Mouse (Mus musculus): ENCODE measurements around the gene Pfkfb2.

Gene Pfkfb2

DNA sequence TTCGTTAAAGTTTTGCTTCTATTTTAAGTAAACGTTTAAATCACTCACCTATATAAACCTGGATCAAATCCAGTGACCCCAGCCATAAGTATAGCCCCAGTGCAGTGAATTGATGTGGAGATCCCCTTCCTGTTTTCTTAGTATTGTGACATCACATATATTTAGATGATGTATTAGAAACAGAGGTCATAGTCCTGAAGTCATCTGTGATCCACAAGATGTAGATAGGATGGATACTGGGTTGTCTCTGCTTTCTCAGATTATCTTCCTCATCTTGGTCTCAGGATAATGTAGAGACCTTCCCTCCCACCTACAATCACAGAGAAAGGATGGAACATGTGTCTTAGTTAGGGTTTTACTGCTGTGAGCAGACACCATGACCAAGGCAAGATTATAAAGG is at the start of gene Pfkfb2:
Pfkfb2 (minus strand) TSS at position 101 of the 400 bp plus-strand sequence.
- no peak for DNase-seq (ENCODE audit: low spot score)

DNA sequence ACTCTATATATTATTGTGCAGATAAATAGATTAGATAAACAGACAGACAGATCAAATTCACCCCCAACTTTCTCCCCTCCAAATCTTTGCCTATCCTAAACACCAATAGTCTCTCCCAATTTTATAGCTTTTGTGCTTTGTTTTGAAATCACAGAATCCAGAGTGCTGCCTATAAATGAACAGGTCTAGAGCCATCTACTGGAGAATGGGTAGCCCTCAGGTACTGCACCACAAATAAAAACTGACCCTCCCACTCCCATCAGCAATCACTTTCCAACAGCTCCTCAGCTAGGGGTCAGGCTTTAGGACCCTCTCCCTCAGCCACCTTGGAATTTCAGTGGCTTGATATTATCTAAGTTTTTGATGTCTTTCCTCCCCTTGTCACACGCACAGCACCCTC is 47.6 kb upstream of the Pfkfb2 start:
- no peak for DNase-seq (ENCODE audit: low spot score)

DNA sequence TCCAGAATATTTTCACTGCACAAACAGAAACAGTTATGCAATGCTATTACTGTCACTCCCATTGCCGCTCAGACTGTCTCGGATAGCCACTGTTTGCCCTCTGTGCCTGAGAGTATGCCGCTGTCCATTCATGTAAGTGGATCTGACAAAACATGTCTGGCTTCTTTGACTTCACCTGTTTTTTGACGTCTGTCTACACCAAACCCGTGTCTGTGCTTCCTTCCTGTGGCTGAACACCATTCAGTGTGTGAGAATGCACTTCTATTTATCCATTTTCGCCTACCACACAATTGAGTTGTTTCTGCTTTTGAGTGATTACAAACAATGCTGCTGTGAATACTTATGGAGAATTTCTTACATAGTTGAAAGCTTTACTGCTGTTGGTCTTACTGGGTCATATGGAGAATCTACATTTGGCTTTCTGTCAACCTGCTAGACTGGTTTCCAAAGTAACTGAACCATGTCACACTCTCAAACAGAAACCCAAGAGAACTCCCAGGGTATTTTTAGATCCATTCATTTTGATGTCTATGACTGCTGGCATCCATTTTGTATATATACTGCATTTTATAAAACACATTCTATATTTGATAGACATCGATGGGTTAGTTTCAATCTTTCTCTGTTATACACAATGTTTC is 46.8 kb upstream of the Pfkfb2 start:
- DNase-seq (ENCODE audit: low spot score), result no peak

DNA sequence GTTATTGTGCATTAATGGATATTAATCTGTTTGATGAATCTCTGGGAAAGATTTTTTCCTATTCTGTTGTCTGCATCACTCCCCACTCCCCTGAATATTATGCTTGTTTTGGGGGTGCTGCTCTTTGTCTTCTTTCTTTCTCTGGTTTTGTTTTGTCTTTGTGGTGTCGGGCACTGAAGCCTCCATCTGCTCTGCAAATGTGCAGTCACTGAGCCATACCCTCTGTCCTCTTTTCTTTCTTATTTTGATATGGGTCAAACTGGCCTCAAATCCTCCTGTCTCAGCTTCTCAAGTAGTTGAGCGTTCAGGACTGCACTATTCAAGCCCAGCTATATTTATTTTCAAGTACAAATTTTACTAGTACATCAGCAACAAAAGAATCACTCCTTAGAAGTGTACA is 46.2 kb upstream of the Pfkfb2 start:
- no peak for DNase-seq (ENCODE audit: low spot score)

DNA sequence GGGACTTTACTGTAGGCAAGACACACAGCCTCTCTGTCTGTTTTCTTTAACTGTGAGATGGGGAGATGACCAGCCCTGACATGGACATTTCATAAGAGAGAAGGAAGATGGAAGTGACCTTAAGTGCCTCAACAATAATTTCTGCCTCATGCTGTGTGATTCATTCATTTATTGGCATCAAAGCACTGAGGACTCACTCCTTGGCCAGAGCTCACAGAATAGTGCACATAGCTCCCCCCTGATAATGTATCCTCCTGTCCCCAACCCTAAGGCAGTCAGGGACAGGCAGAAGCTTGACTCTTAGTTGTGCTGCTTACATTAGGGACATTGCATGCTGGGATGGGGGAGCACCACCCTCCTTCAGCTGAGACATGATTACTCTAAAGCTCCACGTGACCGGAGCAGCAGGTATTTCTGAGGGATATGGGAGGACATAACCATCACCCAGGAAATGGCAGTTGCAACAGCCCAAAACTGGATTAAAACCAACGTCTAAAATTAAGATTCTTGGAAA is 42.0 kb upstream of the Pfkfb2 start:
- DNase-seq (ENCODE audit: low spot score), result no peak

DNA sequence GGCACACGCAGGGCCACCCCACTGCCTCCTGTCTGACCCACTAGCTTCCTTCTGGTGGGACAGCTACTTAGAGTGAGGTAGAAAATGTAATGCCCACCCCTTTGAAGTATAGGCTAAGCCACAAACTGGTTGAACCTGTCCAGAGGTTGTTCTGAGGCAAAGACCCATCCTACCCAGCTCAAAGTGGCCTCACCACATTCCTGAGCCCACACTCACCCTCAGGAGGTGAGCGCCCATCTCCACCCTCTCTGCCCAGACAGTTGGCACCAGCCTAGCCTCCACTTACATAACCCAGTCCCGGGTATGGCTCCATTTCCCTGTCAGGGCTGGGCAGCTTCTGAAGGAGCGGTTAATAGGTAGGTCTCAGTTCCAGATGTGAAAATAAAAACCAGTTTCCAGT is 41.4 kb upstream of the Pfkfb2 start:
- no peak for DNase-seq (ENCODE audit: low spot score)

DNA sequence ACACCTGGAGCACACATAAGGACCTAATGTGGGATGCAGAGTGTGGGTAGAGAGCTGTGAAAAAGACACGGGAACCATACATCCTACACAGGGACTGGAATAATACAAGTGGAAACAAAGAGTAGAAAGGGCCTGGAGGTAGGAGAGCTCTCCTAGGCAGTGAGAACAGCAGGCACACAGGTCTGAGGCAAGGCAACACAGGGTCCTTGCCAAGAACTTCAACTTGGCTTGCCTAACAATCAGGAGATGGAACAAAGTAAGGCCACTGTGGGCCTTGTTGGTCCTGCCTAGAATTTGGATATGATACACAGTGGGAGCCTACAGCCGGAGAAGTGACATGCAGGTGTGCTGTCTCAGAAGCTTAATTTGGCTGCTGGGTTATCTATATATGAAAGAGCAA is 40.9 kb upstream of the Pfkfb2 start:
- DNase-seq (ENCODE audit: low spot score), result no peak

DNA sequence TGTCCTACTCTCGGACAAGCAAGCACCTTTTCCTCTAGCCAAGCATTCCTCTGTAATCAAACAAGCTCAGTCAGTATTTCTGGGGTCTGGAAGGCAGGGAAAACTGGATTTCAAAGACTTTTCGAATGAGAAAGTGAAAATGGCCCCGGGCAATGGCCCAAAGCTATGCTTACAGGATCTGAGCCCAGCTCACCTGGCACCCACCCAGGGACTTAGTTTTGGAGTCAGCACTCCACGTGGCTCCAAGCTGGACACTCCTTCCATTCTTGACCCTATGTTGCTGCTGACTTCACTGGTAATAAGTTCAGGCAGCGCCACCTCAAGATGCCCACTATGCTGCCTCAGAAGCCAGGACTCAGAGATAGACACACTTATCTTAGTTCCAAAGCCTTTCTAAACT is 38.0 kb upstream of the Pfkfb2 start:
- no peak for DNase-seq (ENCODE audit: low spot score)

DNA sequence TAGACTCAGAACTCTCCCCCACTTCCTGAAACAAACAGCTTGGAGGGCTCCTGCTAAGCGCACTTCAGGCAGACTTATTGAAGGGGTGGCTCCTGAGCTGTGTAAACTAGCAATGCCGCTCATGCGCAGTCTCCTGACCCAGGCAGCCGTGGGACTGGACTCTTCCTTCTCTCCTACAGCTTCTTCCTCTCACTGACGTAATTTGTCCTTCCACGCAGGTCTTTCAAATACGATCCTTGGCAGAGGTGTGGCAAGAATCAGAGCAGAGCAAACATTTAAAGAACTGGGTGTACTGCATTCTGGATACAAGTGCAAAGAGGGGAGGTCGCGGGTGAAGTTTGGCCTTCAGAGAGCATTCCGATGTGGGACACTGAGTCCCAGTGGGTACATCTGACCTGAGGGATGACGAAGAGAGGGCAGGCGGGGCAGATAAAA is 35.0 kb upstream of the Pfkfb2 start:
- no peak for DNase-seq (ENCODE audit: low spot score)

DNA sequence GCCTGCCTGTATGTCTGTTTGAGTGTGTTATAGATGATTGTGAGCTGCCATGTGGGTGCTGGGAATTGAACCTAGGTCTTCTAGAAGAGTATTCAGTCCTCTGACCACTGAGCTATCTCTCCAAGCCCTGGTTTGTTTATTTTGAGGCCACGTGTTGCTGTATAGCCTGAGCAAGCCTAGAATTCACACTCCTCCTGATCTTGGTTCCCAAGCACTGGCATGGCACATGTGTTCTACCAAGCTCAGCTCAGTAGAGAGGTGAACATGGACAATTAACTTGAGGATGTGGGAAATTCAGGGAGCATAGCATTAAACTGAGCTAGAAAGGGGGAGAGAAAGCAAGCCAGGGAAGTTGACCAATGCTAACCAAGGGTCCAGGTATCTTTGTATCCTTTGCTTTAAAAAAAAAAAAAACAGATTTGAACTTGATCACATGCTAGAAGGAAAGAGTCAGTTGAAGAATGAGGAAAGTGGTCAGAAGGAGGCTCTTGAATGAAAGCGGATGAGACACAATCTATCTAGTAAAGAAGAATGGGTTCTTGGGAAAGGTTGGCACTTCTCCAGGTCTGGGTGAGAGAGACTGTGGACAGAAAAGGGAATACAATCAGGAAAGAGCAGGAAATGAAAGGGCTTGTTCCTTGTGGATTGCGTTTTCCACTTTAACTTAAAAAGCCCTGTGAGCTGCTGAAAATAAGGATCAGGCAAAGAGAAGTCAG is 33.1 kb upstream of the Pfkfb2 start:
- no peak for DNase-seq (ENCODE audit: low spot score)

DNA sequence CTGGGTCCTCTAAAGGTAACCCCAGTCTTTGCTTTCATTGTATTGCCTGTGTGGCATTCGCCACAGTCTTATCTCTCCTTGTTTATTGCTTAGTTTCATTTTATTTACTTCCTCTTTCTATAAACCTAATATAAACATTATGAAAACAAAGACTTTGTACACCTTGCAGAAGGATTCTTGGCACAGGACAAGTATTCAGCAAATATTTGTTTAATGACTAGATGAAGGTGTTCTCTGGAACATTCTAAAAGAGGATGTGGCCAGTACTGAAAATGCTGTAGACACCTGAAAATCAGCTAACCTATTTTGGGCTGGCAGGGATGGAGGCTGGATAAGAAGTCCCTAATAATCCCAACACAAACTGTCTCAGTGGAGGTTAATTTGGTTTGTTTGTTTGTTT is 32.5 kb upstream of the Pfkfb2 start:
- no peak for DNase-seq (ENCODE audit: low spot score)

DNA sequence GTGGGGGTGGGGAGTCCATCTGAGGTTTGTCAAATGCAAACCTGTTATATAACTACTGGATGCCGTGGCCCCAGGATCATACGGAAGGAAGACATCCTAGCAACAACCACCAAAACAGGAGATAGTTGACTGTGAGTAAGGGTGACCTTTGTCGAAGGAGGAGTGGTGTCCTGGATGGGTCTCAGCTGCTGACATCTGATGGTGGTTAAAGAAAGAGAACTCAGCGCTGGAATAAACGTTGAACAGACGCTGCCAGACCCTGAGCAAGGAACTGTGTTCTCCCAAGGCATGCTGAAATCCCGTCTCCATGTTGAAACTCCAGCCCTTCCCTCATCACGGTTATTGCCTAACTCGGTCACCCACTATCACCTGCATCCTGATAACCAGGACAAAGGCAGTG is 30.6 kb upstream of the Pfkfb2 start:
- DNase-seq (ENCODE audit: low spot score), result no peak

DNA sequence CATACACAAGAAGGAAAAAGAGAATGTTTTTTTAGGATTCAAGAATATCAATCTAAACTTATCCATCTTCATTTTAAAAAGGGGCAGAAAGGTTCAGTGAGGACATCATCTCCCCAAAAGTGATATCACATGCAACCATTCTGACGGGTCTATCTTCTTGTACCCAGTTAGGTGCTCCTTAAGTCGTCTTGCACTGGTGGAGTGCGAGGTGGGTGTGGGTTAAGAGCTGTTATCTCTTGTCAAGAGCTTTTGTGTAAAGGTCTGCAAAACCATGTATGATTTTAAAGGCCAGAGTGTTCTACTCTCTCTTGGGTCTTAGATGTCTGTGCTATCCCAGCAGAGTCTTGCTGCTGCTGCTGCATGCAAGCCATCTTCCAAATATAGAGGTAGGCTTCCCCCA is 17.8 kb upstream of the Pfkfb2 start:
- no peak for DNase-seq (ENCODE audit: low spot score)

DNA sequence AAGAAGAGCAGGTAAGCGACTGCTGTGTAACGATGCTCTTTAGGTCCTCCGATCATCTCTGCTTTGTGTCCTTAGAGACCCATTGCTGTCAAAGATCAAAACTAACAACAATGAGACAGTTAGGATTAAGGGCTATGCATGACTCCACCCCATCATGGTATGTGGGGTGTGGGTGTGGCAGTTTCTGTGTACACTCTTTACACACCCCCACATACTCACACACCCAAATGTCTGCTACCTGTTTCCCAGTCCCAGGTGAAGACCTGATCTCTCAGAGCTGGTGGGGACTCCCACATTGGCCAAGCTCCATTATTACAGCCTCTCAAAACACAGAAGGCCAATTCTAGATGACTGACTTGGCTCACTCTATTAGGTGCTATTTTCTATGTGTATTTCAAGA is 16.5 kb upstream of the Pfkfb2 start:
- no peak for DNase-seq (ENCODE audit: low spot score)

DNA sequence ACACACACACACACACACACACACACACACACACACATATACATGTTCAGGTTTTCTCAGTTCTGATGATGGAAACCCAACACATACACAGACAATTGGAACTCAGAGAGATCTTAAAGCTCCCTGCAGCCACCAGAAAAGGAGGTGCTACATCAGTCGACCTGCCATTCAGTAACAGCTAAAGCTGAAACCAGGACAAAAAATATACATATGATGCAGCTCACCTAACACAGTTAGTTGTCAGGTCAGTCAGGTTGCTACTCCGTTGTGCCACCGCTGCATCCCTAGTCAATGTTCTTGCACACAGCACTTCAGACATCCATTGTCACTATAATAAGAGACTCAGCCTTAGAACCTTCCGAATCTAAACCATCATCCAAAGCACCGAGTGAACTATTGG is 15.9 kb upstream of the Pfkfb2 start:
- DNase-seq (ENCODE audit: low spot score), result no peak

DNA sequence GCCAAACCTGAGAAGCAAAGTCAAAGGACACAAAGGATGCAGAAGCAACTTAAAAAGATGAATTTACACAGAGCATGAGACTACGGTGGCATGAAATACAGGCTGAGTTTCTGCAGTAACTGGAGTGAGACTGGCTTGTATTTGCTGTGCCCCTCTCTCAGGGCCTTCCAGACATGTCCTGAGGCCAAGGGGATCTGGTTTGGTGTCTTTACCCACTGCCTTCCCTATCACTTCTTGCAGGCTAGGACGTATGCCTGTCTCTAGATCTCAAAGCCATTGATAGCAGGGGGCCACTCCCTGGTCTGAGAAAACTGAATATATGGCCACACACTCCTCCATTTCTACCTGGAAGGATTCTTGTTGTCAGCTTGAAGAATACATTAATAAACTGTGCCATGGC is 15.2 kb upstream of the Pfkfb2 start:
- no peak for DNase-seq (ENCODE audit: low spot score)

DNA sequence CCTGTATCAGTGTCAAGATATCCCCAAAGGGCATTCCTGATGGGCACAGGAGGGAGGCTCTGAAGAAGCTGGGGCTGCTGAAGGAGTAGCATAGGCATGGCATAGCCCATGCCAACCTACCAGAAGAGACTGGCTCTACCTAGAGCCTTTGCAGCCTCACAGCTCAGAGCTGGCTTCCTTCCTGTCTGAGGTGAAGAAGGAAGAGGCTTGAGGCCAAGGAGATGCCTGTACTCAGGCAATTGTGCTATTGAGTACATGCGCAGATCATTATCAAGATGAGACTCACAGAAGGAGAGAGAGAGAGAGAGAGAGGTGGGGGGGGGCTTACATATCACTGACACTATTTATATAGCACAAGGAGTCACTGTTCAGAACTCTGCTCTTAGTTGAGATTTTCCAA is 14.7 kb upstream of the Pfkfb2 start:
- no peak for DNase-seq (ENCODE audit: low spot score)

DNA sequence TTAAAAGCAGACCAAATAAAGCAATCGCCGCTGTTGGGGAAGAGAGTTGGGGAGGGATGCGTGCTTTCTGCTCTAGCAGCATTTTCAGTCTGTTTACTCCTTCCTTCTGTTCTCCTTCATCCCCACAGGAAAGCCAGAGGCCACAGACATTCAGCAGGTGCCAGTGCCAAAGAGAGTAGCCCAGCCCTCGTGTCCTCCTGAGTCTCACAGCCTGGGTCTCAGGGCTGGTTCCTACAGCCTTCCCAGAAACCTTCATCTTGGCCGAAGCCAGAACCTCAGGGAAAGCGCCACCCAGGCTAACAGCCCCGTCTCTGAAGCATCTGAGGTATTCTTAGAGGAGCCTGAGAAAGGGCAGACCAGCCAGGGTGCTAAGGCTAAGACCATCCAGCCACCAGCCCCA is 13.1 kb upstream of the Pfkfb2 start:
- no peak for DNase-seq (ENCODE audit: low spot score)

DNA sequence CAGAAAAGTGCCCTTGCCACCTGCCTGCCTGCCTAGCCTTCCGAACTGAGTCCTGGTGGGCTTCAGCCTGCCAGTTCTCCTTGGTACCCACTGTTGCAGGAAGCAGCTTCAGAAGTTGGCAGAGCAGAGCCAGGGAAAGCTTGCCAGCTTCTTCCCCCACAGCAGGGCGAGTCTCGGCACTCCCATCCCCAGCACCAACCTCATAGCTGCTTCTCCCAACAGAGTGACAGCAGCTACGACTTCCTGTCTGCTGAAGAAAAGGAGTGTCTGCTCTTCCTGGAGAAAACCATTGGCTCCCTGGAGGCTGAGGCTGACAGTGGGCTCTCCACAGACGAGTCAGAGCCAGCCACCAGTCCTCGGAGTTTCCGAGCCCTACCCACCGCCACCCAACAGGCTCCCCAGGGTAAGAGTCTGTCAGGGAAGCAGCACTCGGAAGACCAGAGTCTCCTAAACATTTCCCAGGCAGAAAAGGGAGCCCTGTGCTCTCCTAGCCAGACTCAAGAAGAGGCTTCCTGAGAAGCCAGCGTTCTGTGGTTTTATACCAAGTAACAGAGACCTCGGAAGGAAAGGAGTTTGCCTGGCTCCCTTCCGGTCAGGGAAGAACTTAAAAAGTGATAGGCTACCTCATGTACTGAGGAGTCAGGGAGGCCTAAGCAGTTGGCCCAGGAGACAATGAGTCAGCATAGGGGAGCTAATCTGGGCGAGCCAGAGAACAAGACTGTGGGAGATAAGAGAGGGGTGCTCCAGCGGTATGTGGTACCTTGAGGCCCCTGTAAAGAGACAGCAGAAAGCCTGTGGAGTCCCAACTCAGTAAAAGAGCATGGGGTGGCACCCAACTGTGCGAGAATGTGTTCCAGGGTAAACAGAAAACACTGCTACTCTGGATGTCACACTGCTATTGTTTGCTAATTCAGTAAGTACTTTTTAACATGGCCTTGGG is 12.0 kb upstream of the Pfkfb2 start:
- DNase-seq (ENCODE audit: low spot score), result peak; percentile 47

DNA sequence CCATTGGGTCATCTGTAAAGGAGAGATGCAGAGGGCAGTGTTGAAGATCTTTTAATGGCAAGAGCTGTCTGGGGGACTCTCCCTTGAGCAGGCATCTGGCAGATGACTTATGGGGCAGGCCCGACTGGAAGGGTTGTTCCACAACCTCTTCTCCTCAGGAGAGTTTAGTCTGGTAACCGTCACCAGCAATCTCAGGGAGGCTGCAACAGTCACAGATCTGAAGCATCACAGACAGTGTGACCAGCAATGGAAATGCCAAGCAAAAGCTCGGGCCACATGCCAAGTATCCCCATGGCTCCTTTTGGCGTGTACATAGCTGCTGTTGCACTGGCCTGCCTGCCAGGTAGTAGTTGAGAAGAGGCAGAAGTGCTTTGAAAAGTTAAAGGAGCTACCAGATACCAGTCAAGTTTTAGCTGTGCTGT is 11.2 kb upstream of the Pfkfb2 start:
- DNase-seq (ENCODE audit: low spot score), result no peak

DNA sequence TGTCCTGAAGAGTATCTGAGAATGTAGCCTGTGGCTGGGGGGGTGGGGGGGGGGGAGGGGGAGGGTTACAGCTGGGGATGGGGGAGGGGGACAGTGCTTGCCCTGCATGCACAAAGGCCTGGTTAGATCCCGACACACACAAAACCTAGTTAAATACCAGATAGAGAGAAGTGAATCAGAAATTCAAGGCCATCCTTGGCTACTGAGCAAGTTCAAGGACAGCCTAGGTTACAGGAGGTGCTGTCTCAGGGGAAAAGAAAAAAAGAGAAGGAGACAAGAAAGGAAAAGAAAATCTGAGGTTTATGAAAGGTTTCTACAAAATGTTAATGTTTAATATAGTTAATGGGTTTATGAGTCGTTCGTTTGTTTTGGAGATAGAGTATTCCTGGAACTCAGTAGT is 10.6 kb upstream of the Pfkfb2 start:
- DNase-seq (ENCODE audit: low spot score), result no peak

DNA sequence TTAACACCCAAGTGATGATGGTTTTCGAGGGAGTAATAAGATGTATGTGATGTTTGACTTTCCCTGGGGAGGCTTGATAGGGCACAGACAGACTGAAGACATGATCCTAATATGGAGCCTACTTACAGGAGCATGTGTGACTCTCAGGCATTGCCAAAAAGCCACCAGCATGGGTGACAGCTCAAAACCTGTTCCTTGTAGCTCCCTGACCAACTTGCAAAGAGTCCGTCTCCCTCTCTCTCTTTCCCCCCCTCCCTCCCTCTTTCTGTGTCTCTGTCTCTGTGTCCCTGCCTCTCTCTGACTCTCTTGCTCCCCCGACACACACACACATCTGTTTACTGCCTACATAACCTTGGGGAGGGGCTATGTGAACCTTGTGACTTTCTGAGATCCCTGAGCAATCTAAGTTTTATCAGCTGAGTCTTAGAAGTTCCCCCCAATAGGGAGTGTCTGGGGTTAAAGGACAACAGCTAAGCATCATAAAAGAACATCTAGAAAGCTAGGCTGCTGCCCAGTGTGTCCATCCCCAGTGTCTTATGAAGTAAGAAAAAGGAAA is 9.6 kb upstream of the Pfkfb2 start:
- no peak for DNase-seq (ENCODE audit: low spot score)

Data from layer of hippocampus, adult 11-12 months (tissue).